ENCODE assay signal across 24 mouse cellular contexts in genomic region chr8:3397597-3397996, GRCm38 (mm10). TPM values are rescaled to one million over a fixed set of nuclear protein-coding genes. Genes with fewer than 3 reads are reported as not detected.
DNase-seq lines count a peak whose midpoint lies in the region; ATAC-seq and TF ChIP-seq lines count a peak whose summit lies in the region.
"Had no signal": no experiment of that assay in that cellular context is flagged by ENCODE, and none has a peak within 500 bp of the region (broad histone marks: within the 10 kb centered on the region; RNA-seq: fewer than 3 reads in every experiment).

No protein-coding gene starts in this region.

- peaks cover 4% of the 10 kb centered on the region; the same call in 1 of the 2 replicates for H3K36me3 ChIP-seq in liver, adult 2 months (ENCODE audit: control insufficient read depth, insufficient read depth, low read length)
- peaks cover 15% of the 10 kb centered on the region; the same call in 1 of the 2 replicates for H3K36me3 ChIP-seq in liver, postnatal 0 days (replicated peaks; ENCODE audit: insufficient read depth, low read length)
- H3K36me3 ChIP-seq in E14TG2a.4 (ENCODE audit: insufficient read depth, low read length) = peaks cover 58% of the 10 kb centered on the region
- 0 out of 2 replicates have a peak, but pooled peaks cover under 1% of the 10 kb centered on the region for H3K36me3 ChIP-seq in hindbrain, embryonic 11.5 days (ENCODE audit: control insufficient read depth, insufficient read depth, low read length)

- no peaks in the 10 kb centered on the region for H3K27me3 ChIP-seq in liver, adult 2 months (ENCODE audit: control insufficient read depth, insufficient read depth, low read length)
- no peaks in the 10 kb centered on the region for H3K27me3 ChIP-seq in liver, postnatal 0 days (ENCODE audit: insufficient read depth, low read length)
- H3K27me3 ChIP-seq in E14TG2a.4 (ENCODE audit: insufficient read depth, low read length) = no peaks in the 10 kb centered on the region
- no peaks in the 10 kb centered on the region for H3K27me3 ChIP-seq in hindbrain, embryonic 11.5 days (ENCODE audit: control insufficient read depth, insufficient read depth, low read length)
- H3K27me3 ChIP-seq: embryonic facial prominence, embryonic 12.5 days; heart, embryonic 13.5 days; hindbrain, embryonic 12.5 days; limb, embryonic 13.5 days; liver, embryonic 13.5 days; lung, embryonic 15.5 days; midbrain, embryonic 13.5 days had no signal

- no peak overlapping the region for H3K9ac ChIP-seq in liver, adult 2 months (ENCODE audit: low read depth, low read length)
- H3K9ac ChIP-seq in liver, postnatal 0 days (replicated peaks) = no peak overlapping the region
- H3K9ac ChIP-seq in hindbrain, embryonic 11.5 days (ENCODE audit: low read depth, low read length) = no peak overlapping the region
- H3K9ac ChIP-seq: embryonic facial prominence, embryonic 12.5 days; forebrain, postnatal 0 days; heart, embryonic 13.5 days; hindbrain, embryonic 12.5 days; limb, embryonic 13.5 days; liver, embryonic 13.5 days; lung, embryonic 15.5 days; midbrain, embryonic 13.5 days had no signal

- DNase-seq in kidney, adult 11 months = peak; percentile 57
- DNase-seq in kidney, postnatal 10 days = no peak
- peak; percentile 33 for DNase-seq in liver, adult 2 months (ENCODE audit: extremely low read depth, low read depth, low spot score)
- DNase-seq in liver, postnatal 0 days = no peak
- DNase-seq in 3T3-L1 (ENCODE audit: low read depth, low spot score) = peak; percentile 44
- no peak for DNase-seq in hindbrain, embryonic 11.5 days (ENCODE audit: low spot score)
- DNase-seq: cerebellum, adult 18-20 months; cerebellum, postnatal 14 days; forebrain, postnatal 0 days; gastrocnemius, postnatal 36 days; heart, postnatal 14 days; liver, embryonic 13.5 days had no signal

- peaks cover 47% of the 10 kb centered on the region for H3K79me2 ChIP-seq in liver, adult 2 months (ENCODE audit: control insufficient read depth, insufficient read depth, low read length)

- TF ChIP-seq POLR2A in liver, adult 2 months (IDR thresholded peaks at IDR 0.05; ENCODE audit: extremely low read depth, insufficient read depth, low read length) = no peak

- H3K4me3 ChIP-seq in liver, adult 2 months (ENCODE audit: insufficient read depth, low read depth, low read length) = no peak overlapping the region
- no peak overlapping the region for H3K4me3 ChIP-seq in liver, postnatal 0 days (ENCODE audit: low read depth, low read length)
- H3K4me3 ChIP-seq in E14TG2a.4 (replicated peaks; ENCODE audit: low read length) = peak overlapping the region; percentile 96
- H3K4me3 ChIP-seq in hindbrain, embryonic 11.5 days (ENCODE audit: low read depth, low read length) = no peak overlapping the region
- H3K4me3 ChIP-seq: embryonic facial prominence, embryonic 12.5 days; heart, adult 2 months; heart, embryonic 13.5 days; hindbrain, embryonic 12.5 days; limb, embryonic 13.5 days; liver, embryonic 13.5 days; lung, embryonic 15.5 days; midbrain, embryonic 13.5 days had no signal

- H3K4me2 ChIP-seq in liver, postnatal 0 days (ENCODE audit: low read depth, low read length) = no peak overlapping the region
- no peak overlapping the region for H3K4me2 ChIP-seq in hindbrain, embryonic 11.5 days (replicated peaks; ENCODE audit: low read depth, low read length)
- H3K4me2 ChIP-seq: embryonic facial prominence, embryonic 12.5 days; heart, embryonic 13.5 days; hindbrain, embryonic 12.5 days; limb, embryonic 13.5 days; liver, embryonic 13.5 days; lung, embryonic 15.5 days; midbrain, embryonic 13.5 days had no signal

- WGBS in liver, adult 2 months = 47% methylated on average over 3 of the region's 3 CpGs
- WGBS in liver, postnatal 0 days (ENCODE audit: insufficient replicate concordance) = 66% methylated on average over 3 of the region's 3 CpGs
- WGBS in hindbrain, embryonic 11.5 days = 91% methylated on average over 3 of the region's 3 CpGs

- H3K9me3 ChIP-seq in liver, postnatal 0 days (ENCODE audit: low read length) = no peaks in the 10 kb centered on the region
- H3K9me3 ChIP-seq in E14TG2a.4 (ENCODE audit: low read length) = no peaks in the 10 kb centered on the region
- no peaks in the 10 kb centered on the region for H3K9me3 ChIP-seq in hindbrain, embryonic 11.5 days (ENCODE audit: control insufficient read depth, low read length)
- H3K9me3 ChIP-seq: embryonic facial prominence, embryonic 12.5 days; heart, embryonic 13.5 days; hindbrain, embryonic 12.5 days; limb, embryonic 13.5 days; liver, embryonic 13.5 days; lung, embryonic 15.5 days; midbrain, embryonic 13.5 days had no signal

- no peak overlapping the region for H3K27ac ChIP-seq in liver, adult 2 months (replicated peaks; ENCODE audit: insufficient read depth, low read depth, low read length)
- no peak overlapping the region for H3K27ac ChIP-seq in liver, postnatal 0 days (ENCODE audit: low read depth)
- no peak overlapping the region for H3K27ac ChIP-seq in hindbrain, embryonic 11.5 days (ENCODE audit: low read depth, low read length)
- H3K27ac ChIP-seq: embryonic facial prominence, embryonic 12.5 days; heart, adult 2 months; heart, embryonic 13.5 days; hindbrain, embryonic 12.5 days; limb, embryonic 13.5 days; liver, embryonic 13.5 days; lung, embryonic 15.5 days; midbrain, embryonic 13.5 days had no signal

- TF ChIP-seq CTCF in liver, adult 2 months (IDR thresholded peaks at IDR 0.05; ENCODE audit: low read depth, low read length) = no peak
- no peak for TF ChIP-seq CTCF in liver, postnatal 0 days (IDR thresholded peaks at IDR 0.05; ENCODE audit: low read depth)
- no peak for TF ChIP-seq CTCF in E14TG2a.4 (conservative IDR thresholded peaks at IDR 0.05; ENCODE audit: low read length)

- TF ChIP-seq EP300 in liver, postnatal 0 days (IDR thresholded peaks at IDR 0.05; ENCODE audit: low read depth) = no peak

- no peak for ATAC-seq in liver, postnatal 0 days
- no peak for ATAC-seq in hindbrain, embryonic 11.5 days (ENCODE audit: low FRiP score)
- ATAC-seq: forebrain, postnatal 0 days; intestine, postnatal 0 days; midbrain, embryonic 13.5 days had no signal

- peaks cover 16% of the 10 kb centered on the region for H3K4me1 ChIP-seq in liver, adult 2 months (ENCODE audit: control insufficient read depth, insufficient read depth, low read length)
- peaks cover 11% of the 10 kb centered on the region for H3K4me1 ChIP-seq in liver, postnatal 0 days (ENCODE audit: insufficient read depth)
- H3K4me1 ChIP-seq in E14TG2a.4 (replicated peaks; ENCODE audit: low read depth, low read length) = peaks cover 88% of the 10 kb centered on the region
- H3K4me1 ChIP-seq in hindbrain, embryonic 11.5 days (replicated peaks; ENCODE audit: control insufficient read depth, insufficient read depth, low read length) = peaks cover 2% of the 10 kb centered on the region

RNA-seq across cellular contexts. Expression of gene Arhgef18, which starts 4.8 kb away (rescaled TPM):
- 9.7 and 10.7 TPM in 2 replicates for total RNA-seq in liver, adult 2 months (2014; rRNA removed)
- 15.6 and 15.8 TPM in 2 replicates for polyA plus RNA-seq in liver, adult 2 months (2012; rRNA removed)
- 1.8 and 1.9 TPM in 2 replicates for polyA plus RNA-seq in liver, postnatal 0 days (2015; fragmentation: Nextera tagmentation; extraction: Ambion mirVana)
- polyA plus RNA-seq in hindbrain, embryonic 11.5 days (2014; fragmentation: Nextera tagmentation; extraction: Ambion mirVana) = 9.2 and 10.9 TPM in 2 replicates

RNA-seq across cellular contexts. Expression of gene A430078G23Rik, which starts 44.4 kb away (rescaled TPM):
- 0.34 and 0.74 TPM in 2 replicates for total RNA-seq in liver, adult 2 months (2014; rRNA removed)
- polyA plus RNA-seq in liver, adult 2 months (2012; rRNA removed) = 0.11 and 0.53 TPM in 2 replicates
- 1.2 and 1.7 TPM in 2 replicates for polyA plus RNA-seq in liver, postnatal 0 days (2015; fragmentation: Nextera tagmentation; extraction: Ambion mirVana)
- polyA plus RNA-seq in hindbrain, embryonic 11.5 days (2014; fragmentation: Nextera tagmentation; extraction: Ambion mirVana) = not detected in 2 replicates
- total RNA-seq: forebrain, postnatal 0 days; left cerebral cortex, adult 18-20 months; left cerebral cortex, postnatal 25 days had no signal
- polyA plus RNA-seq: embryonic facial prominence, embryonic 12.5 days; forebrain, embryonic 11.5 days; forebrain, postnatal 0 days; heart, embryonic 13.5 days; hindbrain, embryonic 12.5 days; midbrain, embryonic 13.5 days had no signal

Comparison
In these comparisons a context has a peak if more than half of its experiments do, and no peak if none do; other contexts are left out.
1. DNase-seq: peak in kidney, adult 11 months (single experiment), liver, adult 2 months (single experiment) and 3T3-L1 (single experiment); none in kidney, postnatal 10 days (single experiment), liver, postnatal 0 days (single experiment) and hindbrain, embryonic 11.5 days (single experiment).